Mouse (Mus musculus) G1E (cell line): ENCODE data around the gene Retnla.

ENCODE experiments used
- CTCF ChIP-seq: IDR thresholded peaks from 2 replicates; pipeline ENCODE4 v1.5.1; 2012; ENCODE audit warnings: low read depth, low read length, inconsistent platforms, mixed read lengths
- GATA1 ChIP-seq: IDR thresholded peaks from 2 replicates; pipeline ENCODE4 v1.6.1; 2012; ENCODE audit warnings: borderline replicate concordance, low read length, inconsistent platforms, mixed read lengths
- TAL1 ChIP-seq: conservative IDR thresholded peaks from 2 replicates; pipeline ENCODE4 v1.6.1; 2012; ENCODE audit warnings: low read depth, low read length, inconsistent platforms, mixed read lengths

GRCm38 (mm10) chr16:48809374-48809773, 33.0 kb upstream of the Retnla start:
- no peak for TF ChIP-seq CTCF
- TF ChIP-seq GATA1: no peak
- no peak for TF ChIP-seq TAL1
